Mouse (Mus musculus): ENCODE results near the gene Phlpp1. TPM values are rescaled to one million over a fixed set of nuclear protein-coding genes. Genes with fewer than 3 reads are reported as not detected.

Gene Phlpp1
- polyA plus RNA-seq, 1 experiment from 2014 or later, result 10.7 TPM

GRCm38 (mm10) chr1:106192864-106193470 lies 21.4 kb downstream of the Phlpp1 start:
- H3K27ac ChIP-seq (replicated peaks; ENCODE audit: low read depth, low read length), result no peak overlapping the region
- no peak overlapping the region for H3K4me3 ChIP-seq (replicated peaks; ENCODE audit: low read depth, low read length)
- no peaks in the 10 kb centered on the region for H3K36me3 ChIP-seq (ENCODE audit: control insufficient read depth, insufficient read depth, low read length)
- H3K4me2 ChIP-seq (ENCODE audit: low read length), result no peak overlapping the region
- peaks cover 6% of the 10 kb centered on the region; the same call in 1 of the 2 replicates for H3K4me1 ChIP-seq (ENCODE audit: control insufficient read depth, insufficient read depth, low read length)
- ATAC-seq (ENCODE audit: low FRiP score, low TSS enrichment) (no peak), DNase-seq (no peak)
- WGBS, result 65% methylated on average over 8 of the region's 8 CpGs
- no peaks in the 10 kb centered on the region for H3K27me3 ChIP-seq (ENCODE audit: control insufficient read depth, insufficient read depth, low read length)
- H3K9me3 ChIP-seq (ENCODE audit: control insufficient read depth, low read length), result no peaks in the 10 kb centered on the region
- no peak overlapping the region for H3K9ac ChIP-seq (replicated peaks; ENCODE audit: low read length)

GRCm38 (mm10) chr1:106193487-106193886 lies 21.9 kb downstream of the Phlpp1 start:
- ATAC-seq (ENCODE audit: low FRiP score, low TSS enrichment), result no peak
- Histone ChIP-seq H3K9ac (replicated peaks; ENCODE audit: low read length) (no peak overlapping the region), H3K4me2 (ENCODE audit: low read length) (no peak overlapping the region), H3K36me3 (ENCODE audit: control insufficient read depth, insufficient read depth, low read length) (no peaks in the 10 kb centered on the region), H3K27me3 (ENCODE audit: control insufficient read depth, insufficient read depth, low read length) (no peaks in the 10 kb centered on the region), H3K4me3 (replicated peaks; ENCODE audit: low read depth, low read length) (no peak overlapping the region), H3K4me1 (ENCODE audit: control insufficient read depth, insufficient read depth, low read length) (peaks cover 9% of the 10 kb centered on the region; the same call in 1 of the 2 replicates), H3K27ac (replicated peaks; ENCODE audit: low read depth, low read length) (no peak overlapping the region), H3K9me3 (ENCODE audit: control insufficient read depth, low read length) (no peaks in the 10 kb centered on the region)
- 73% methylated on average over 3 of the region's 3 CpGs for WGBS
- no peak for DNase-seq

- no peaks in the 10 kb centered on the region for H3K36me3 ChIP-seq (ENCODE audit: control insufficient read depth, insufficient read depth, low read length)
- no peak overlapping the region for H3K4me2 ChIP-seq (ENCODE audit: low read length)
- no peak overlapping the region for H3K27ac ChIP-seq (replicated peaks; ENCODE audit: low read depth, low read length)
- peaks cover 13% of the 10 kb centered on the region for H3K4me1 ChIP-seq (ENCODE audit: control insufficient read depth, insufficient read depth, low read length)
- no peaks in the 10 kb centered on the region for H3K9me3 ChIP-seq (ENCODE audit: control insufficient read depth, low read length)
- H3K9ac ChIP-seq (replicated peaks; ENCODE audit: low read length), result no peak overlapping the region
- no peak overlapping the region for H3K4me3 ChIP-seq (replicated peaks; ENCODE audit: low read depth, low read length)
- no peaks in the 10 kb centered on the region for H3K27me3 ChIP-seq (ENCODE audit: control insufficient read depth, insufficient read depth, low read length)
- no peak for ATAC-seq (ENCODE audit: low FRiP score, low TSS enrichment)
- no peak for DNase-seq
- WGBS, result 57% methylated on average over 3 of the region's 3 CpGs
These were observed 22.7 kb downstream of the Phlpp1 start for GRCm38 (mm10) chr1:106194263-106194662.

GRCm38 (mm10) chr1:106197991-106198390 lies 26.4 kb downstream of the Phlpp1 start:
- H3K4me2 ChIP-seq (ENCODE audit: low read length), result no peak overlapping the region
- H3K36me3 ChIP-seq (ENCODE audit: control insufficient read depth, insufficient read depth, low read length), result no peaks in the 10 kb centered on the region
- no peaks in the 10 kb centered on the region for H3K27me3 ChIP-seq (ENCODE audit: control insufficient read depth, insufficient read depth, low read length)
- H3K4me3 ChIP-seq (replicated peaks; ENCODE audit: low read depth, low read length), result no peak overlapping the region
- H3K4me1 ChIP-seq (ENCODE audit: control insufficient read depth, insufficient read depth, low read length), result peaks cover 23% of the 10 kb centered on the region
- no peak overlapping the region for H3K27ac ChIP-seq (replicated peaks; ENCODE audit: low read depth, low read length)
- 57% methylated on average over 5 of the region's 5 CpGs for WGBS
- no peak for DNase-seq
- ATAC-seq (ENCODE audit: low FRiP score, low TSS enrichment), result no peak
- H3K9ac ChIP-seq (replicated peaks; ENCODE audit: low read length), result no peak overlapping the region
- H3K9me3 ChIP-seq (ENCODE audit: control insufficient read depth, low read length), result no peaks in the 10 kb centered on the region

- H3K9me3 ChIP-seq (ENCODE audit: control insufficient read depth, low read length), result no peaks in the 10 kb centered on the region
- 54% methylated on average over 4 of the region's 4 CpGs for WGBS
- H3K27me3 ChIP-seq (ENCODE audit: control insufficient read depth, insufficient read depth, low read length), result no peaks in the 10 kb centered on the region
- H3K4me3 ChIP-seq (replicated peaks; ENCODE audit: low read depth, low read length), result no peak overlapping the region
- H3K9ac ChIP-seq (replicated peaks; ENCODE audit: low read length), result no peak overlapping the region
- DNase-seq (no peak), ATAC-seq (ENCODE audit: low FRiP score, low TSS enrichment) (no peak)
- H3K4me1 ChIP-seq (ENCODE audit: control insufficient read depth, insufficient read depth, low read length), result peaks cover 26% of the 10 kb centered on the region
- peak overlapping the region; percentile 71; the same call in 1 of the 2 replicates for H3K27ac ChIP-seq (replicated peaks; ENCODE audit: low read depth, low read length)
- no peak overlapping the region for H3K4me2 ChIP-seq (ENCODE audit: low read length)
- H3K36me3 ChIP-seq (ENCODE audit: control insufficient read depth, insufficient read depth, low read length), result no peaks in the 10 kb centered on the region
These were observed 27.6 kb downstream of the Phlpp1 start for GRCm38 (mm10) chr1:106199109-106199508.

GRCm38 (mm10) chr1:106199686-106200085 lies 28.1 kb downstream of the Phlpp1 start:
- H3K27ac ChIP-seq (replicated peaks; ENCODE audit: low read depth, low read length), result peak overlapping the region; percentile 71
- 1% methylated on average over 2 of the region's 2 CpGs for WGBS
- H3K4me3 ChIP-seq (replicated peaks; ENCODE audit: low read depth, low read length), result no peak overlapping the region
- H3K4me1 ChIP-seq (ENCODE audit: control insufficient read depth, insufficient read depth, low read length), result peaks cover 28% of the 10 kb centered on the region
- peak overlapping the region; percentile 9 for H3K4me2 ChIP-seq (ENCODE audit: low read length)
- H3K36me3 ChIP-seq (ENCODE audit: control insufficient read depth, insufficient read depth, low read length), result no peaks in the 10 kb centered on the region
- ATAC-seq (ENCODE audit: low FRiP score, low TSS enrichment) (peak; percentile 84), DNase-seq (peak; percentile 79)
- H3K9me3 ChIP-seq (ENCODE audit: control insufficient read depth, low read length), result no peaks in the 10 kb centered on the region
- H3K27me3 ChIP-seq (ENCODE audit: control insufficient read depth, insufficient read depth, low read length), result no peaks in the 10 kb centered on the region
- no peak overlapping the region for H3K9ac ChIP-seq (replicated peaks; ENCODE audit: low read length)

- ATAC-seq (ENCODE audit: low FRiP score, low TSS enrichment) (no peak), DNase-seq (no peak)
- H3K36me3 ChIP-seq (ENCODE audit: control insufficient read depth, insufficient read depth, low read length), result no peaks in the 10 kb centered on the region
- H3K27me3 ChIP-seq (ENCODE audit: control insufficient read depth, insufficient read depth, low read length), result no peaks in the 10 kb centered on the region
- 93% methylated on average over 1 of the region's 1 CpGs for whole genome bisulfite sequencing
- H3K4me1 ChIP-seq (ENCODE audit: control insufficient read depth, insufficient read depth, low read length), result peaks cover 28% of the 10 kb centered on the region
- H3K27ac ChIP-seq (replicated peaks; ENCODE audit: low read depth, low read length), result no peak overlapping the region
- no peak overlapping the region for H3K9ac ChIP-seq (replicated peaks; ENCODE audit: low read length)
- no peaks in the 10 kb centered on the region for H3K9me3 ChIP-seq (ENCODE audit: control insufficient read depth, low read length)
- H3K4me2 ChIP-seq (ENCODE audit: low read length), result no peak overlapping the region
- H3K4me3 ChIP-seq (replicated peaks; ENCODE audit: low read depth, low read length), result no peak overlapping the region
These were observed 29.5 kb downstream of the Phlpp1 start for GRCm38 (mm10) chr1:106201025-106201424.

GRCm38 (mm10) chr1:106201929-106202328 lies 30.4 kb downstream of the Phlpp1 start:
- Histone ChIP-seq H3K27ac (replicated peaks; ENCODE audit: low read depth, low read length) (no peak overlapping the region), H3K4me1 (ENCODE audit: control insufficient read depth, insufficient read depth, low read length) (peaks cover 28% of the 10 kb centered on the region), H3K4me3 (replicated peaks; ENCODE audit: low read depth, low read length) (no peak overlapping the region), H3K4me2 (ENCODE audit: low read length) (no peak overlapping the region), H3K27me3 (ENCODE audit: control insufficient read depth, insufficient read depth, low read length) (no peaks in the 10 kb centered on the region), H3K9me3 (ENCODE audit: control insufficient read depth, low read length) (no peaks in the 10 kb centered on the region), H3K36me3 (ENCODE audit: control insufficient read depth, insufficient read depth, low read length) (no peaks in the 10 kb centered on the region), H3K9ac (replicated peaks; ENCODE audit: low read length) (no peak overlapping the region)
- DNase-seq (no peak), ATAC-seq (ENCODE audit: low FRiP score, low TSS enrichment) (no peak)
- 41% methylated on average over 4 of the region's 4 CpGs for WGBS

- no peaks in the 10 kb centered on the region for H3K9me3 ChIP-seq (ENCODE audit: control insufficient read depth, low read length)
- DNase-seq, result no peak
- no peak overlapping the region for H3K27ac ChIP-seq (replicated peaks; ENCODE audit: low read depth, low read length)
- H3K4me3 ChIP-seq (replicated peaks; ENCODE audit: low read depth, low read length), result no peak overlapping the region
- peaks cover 23% of the 10 kb centered on the region for H3K4me1 ChIP-seq (ENCODE audit: control insufficient read depth, insufficient read depth, low read length)
- no peak for ATAC-seq (ENCODE audit: low FRiP score, low TSS enrichment)
- WGBS, result 72% methylated on average over 3 of the region's 3 CpGs
- H3K9ac ChIP-seq (replicated peaks; ENCODE audit: low read length), result no peak overlapping the region
- no peaks in the 10 kb centered on the region for H3K27me3 ChIP-seq (ENCODE audit: control insufficient read depth, insufficient read depth, low read length)
- H3K36me3 ChIP-seq (ENCODE audit: control insufficient read depth, insufficient read depth, low read length), result no peaks in the 10 kb centered on the region
- H3K4me2 ChIP-seq (ENCODE audit: low read length), result no peak overlapping the region
These were observed 32.4 kb downstream of the Phlpp1 start for GRCm38 (mm10) chr1:106203942-106204341.
